Mouse (Mus musculus) kidney, postnatal 0 days (tissue): ENCODE measurements around the gene Cebpb. TPM values are rescaled to one million over a fixed set of nuclear protein-coding genes. Genes with fewer than 3 reads are reported as not detected.

Source experiments
- ATAC-seq: fragments of 200-750 bp; cut with Nextera tagmentation; replicated peaks from 2 replicates; pipeline ENCODE4 v1.8.0; 2017; ENCODE audit warnings: low read depth, moderate number of reproducible peaks, moderate TSS enrichment, moderate library complexity; ENCODE audit not compliant: low FRiP score
- DNase-seq: peaks from one replicate; pipeline ENCODE4 v3.0.0-alpha.2; 2016; ENCODE audit warnings: low spot score
- H3K27ac ChIP-seq: fragments of 300-500 bp; sonication (generic); 2 replicates; pipeline ENCODE4 v1.5.1; 2014; ENCODE audit warnings: mild to moderate bottlenecking
- H3K27me3 ChIP-seq: fragments of 300-500 bp; sonication (generic); 2 replicates; pipeline ENCODE4 v1.6.1; 2014; ENCODE audit warnings: low read length, mixed read lengths; ENCODE audit not compliant: insufficient read depth
- H3K36me3 ChIP-seq: fragments of 300-500 bp; sonication (generic); 2 replicates; pipeline ENCODE4 v1.6.1; 2014; ENCODE audit warnings: low read length, mixed read lengths; ENCODE audit not compliant: insufficient read depth
- H3K4me1 ChIP-seq: fragments of 300-500 bp; sonication (generic); replicated peaks from 2 replicates; pipeline ENCODE4 v1.6.1; 2014; ENCODE audit warnings: antibody characterized with exemption, low read length, mixed read lengths; ENCODE audit not compliant: insufficient read depth
- H3K4me2 ChIP-seq: fragments of 300-500 bp; sonication (generic); 2 replicates; pipeline ENCODE4 v1.6.1; 2014; ENCODE audit warnings: mild to moderate bottlenecking, low read length, moderate library complexity, mixed read lengths
- H3K4me3 ChIP-seq: fragments of 300-500 bp; sonication (generic); replicated peaks from 2 replicates; pipeline ENCODE4 v1.5.1; 2014; ENCODE audit warnings: low read depth, low read length
- H3K9ac ChIP-seq: fragments of 300-500 bp; sonication (generic); 2 replicates; pipeline ENCODE4 v1.6.1; 2014; ENCODE audit warnings: low read depth, low read length
- H3K9me3 ChIP-seq: fragments of 300-500 bp; sonication (generic); replicated peaks from 2 replicates; pipeline ENCODE4 v1.6.1; 2016; ENCODE audit warnings: low read length, inconsistent platforms, mixed read lengths
- CTCF ChIP-seq: IDR thresholded peaks from 2 replicates; pipeline ENCODE4 v1.5.1; 2016; ENCODE audit warnings: antibody characterized with exemption, low read depth, mild to moderate bottlenecking, moderate library complexity
- whole genome bisulfite sequencing: fragments of 180-500 bp; shearing (Covaris S2); extraction: QIAGEN DNeasy Blood & Tissue Kit; methylation state at CpG from one replicate; pipeline ENCODE4 v1.1.7; 2014; 5-methylcytosine and 5-hydroxymethylcytosine counted together
- polyA plus RNA-seq: library from polyadenylated mRNA; unstranded; fragments of >200 nt; fragmentation: Nextera tagmentation; extraction: Ambion mirVana; gene quantifications from 2 replicates; pipeline ENCODE4 v1.2.1, GENCODE M21; 2015

Gene Cebpb
- polyA plus RNA-seq, 1 experiment from 2014 or later = 22.2 TPM

GRCm38 (mm10) chr2:167678600-167678999 lies 10.1 kb upstream of the Cebpb start:
- H3K9me3 ChIP-seq = no peaks in the 10 kb centered on the region
- peak; percentile 59 for TF ChIP-seq CTCF
- no peak overlapping the region for H3K4me2 ChIP-seq
- no peaks in the 10 kb centered on the region for H3K36me3 ChIP-seq
- no peak for DNase-seq
- ATAC-seq = no peak
- no peaks in the 10 kb centered on the region for H3K4me1 ChIP-seq
- WGBS = 51% methylated on average over 5 of the region's 5 CpGs
- H3K27ac ChIP-seq = no peak overlapping the region
- no peak overlapping the region for H3K4me3 ChIP-seq
- H3K9ac ChIP-seq = no peak overlapping the region
- H3K27me3 ChIP-seq = no peaks in the 10 kb centered on the region

- peak; percentile 75 for DNase-seq
- Histone ChIP-seq H3K4me3 (no peak overlapping the region), H3K9me3 (no peaks in the 10 kb centered on the region), H3K4me2 (no peak overlapping the region), H3K27ac (no peak overlapping the region), H3K27me3 (no peaks in the 10 kb centered on the region), H3K36me3 (no peaks in the 10 kb centered on the region), H3K4me1 (no peaks in the 10 kb centered on the region), H3K9ac (no peak overlapping the region)
- 2% methylated on average over 13 of the region's 13 CpGs for WGBS
- ATAC-seq = peak; percentile 42
- peak; percentile 96 for TF ChIP-seq CTCF
Observed at GRCm38 (mm10) chr2:167679902-167680430, 8.7 kb upstream of the Cebpb start.

GRCm38 (mm10) chr2:167680657-167681056 lies 8.1 kb upstream of the Cebpb start:
- DNase-seq = peak; percentile 61
- Histone ChIP-seq H3K27me3 (no peaks in the 10 kb centered on the region), H3K9me3 (no peaks in the 10 kb centered on the region), H3K4me3 (no peak overlapping the region), H3K36me3 (no peaks in the 10 kb centered on the region), H3K9ac (no peak overlapping the region), H3K4me1 (no peaks in the 10 kb centered on the region), H3K27ac (no peak overlapping the region), H3K4me2 (no peak overlapping the region)
- WGBS = 48% methylated on average over 5 of the region's 5 CpGs
- TF ChIP-seq CTCF = peak; percentile 71
- ATAC-seq = no peak

- no peak for TF ChIP-seq CTCF
- no peaks in the 10 kb centered on the region for H3K4me1 ChIP-seq
- H3K27ac ChIP-seq = no peak overlapping the region
- H3K27me3 ChIP-seq = no peaks in the 10 kb centered on the region
- H3K9me3 ChIP-seq = no peaks in the 10 kb centered on the region
- WGBS = 77% methylated on average over 3 of the region's 3 CpGs
- H3K4me2 ChIP-seq = no peak overlapping the region
- ATAC-seq = no peak; the same call in 1 of the 2 replicates
- no peak for DNase-seq
- no peaks in the 10 kb centered on the region for H3K36me3 ChIP-seq
- no peak overlapping the region for H3K9ac ChIP-seq
- no peak overlapping the region for H3K4me3 ChIP-seq
Observed at GRCm38 (mm10) chr2:167683721-167684120, 5.0 kb upstream of the Cebpb start.

GRCm38 (mm10) chr2:167685137-167685536 lies 3.6 kb upstream of the Cebpb start:
- WGBS = 6% methylated on average over 8 of the region's 8 CpGs
- ATAC-seq (no peak), DNase-seq (peak; percentile 89)
- H3K27me3 ChIP-seq = no peaks in the 10 kb centered on the region
- H3K27ac ChIP-seq = no peak overlapping the region
- TF ChIP-seq CTCF = peak; percentile 100
- no peak overlapping the region for H3K4me3 ChIP-seq
- no peaks in the 10 kb centered on the region for H3K4me1 ChIP-seq
- no peak overlapping the region for H3K4me2 ChIP-seq
- H3K9me3 ChIP-seq = no peaks in the 10 kb centered on the region
- no peak overlapping the region for H3K9ac ChIP-seq
- no peaks in the 10 kb centered on the region for H3K36me3 ChIP-seq

- no peaks in the 10 kb centered on the region for H3K27me3 ChIP-seq
- TF ChIP-seq CTCF = no peak
- no peak overlapping the region for H3K9ac ChIP-seq
- no peak for DNase-seq
- 82% methylated on average over 3 of the region's 3 CpGs for WGBS
- no peak overlapping the region for H3K27ac ChIP-seq
- ATAC-seq = no peak
- H3K4me1 ChIP-seq = 0 out of 2 replicates have a peak, but pooled peaks cover 3% of the 10 kb centered on the region
- no peaks in the 10 kb centered on the region for H3K36me3 ChIP-seq
- H3K9me3 ChIP-seq = no peaks in the 10 kb centered on the region
- no peak overlapping the region for H3K4me2 ChIP-seq
- no peak overlapping the region for H3K4me3 ChIP-seq
Observed at GRCm38 (mm10) chr2:167685865-167686264, 2.9 kb upstream of the Cebpb start.
